Mouse (Mus musculus): ENCODE measurements around the gene Hoxb1.

DNA sequence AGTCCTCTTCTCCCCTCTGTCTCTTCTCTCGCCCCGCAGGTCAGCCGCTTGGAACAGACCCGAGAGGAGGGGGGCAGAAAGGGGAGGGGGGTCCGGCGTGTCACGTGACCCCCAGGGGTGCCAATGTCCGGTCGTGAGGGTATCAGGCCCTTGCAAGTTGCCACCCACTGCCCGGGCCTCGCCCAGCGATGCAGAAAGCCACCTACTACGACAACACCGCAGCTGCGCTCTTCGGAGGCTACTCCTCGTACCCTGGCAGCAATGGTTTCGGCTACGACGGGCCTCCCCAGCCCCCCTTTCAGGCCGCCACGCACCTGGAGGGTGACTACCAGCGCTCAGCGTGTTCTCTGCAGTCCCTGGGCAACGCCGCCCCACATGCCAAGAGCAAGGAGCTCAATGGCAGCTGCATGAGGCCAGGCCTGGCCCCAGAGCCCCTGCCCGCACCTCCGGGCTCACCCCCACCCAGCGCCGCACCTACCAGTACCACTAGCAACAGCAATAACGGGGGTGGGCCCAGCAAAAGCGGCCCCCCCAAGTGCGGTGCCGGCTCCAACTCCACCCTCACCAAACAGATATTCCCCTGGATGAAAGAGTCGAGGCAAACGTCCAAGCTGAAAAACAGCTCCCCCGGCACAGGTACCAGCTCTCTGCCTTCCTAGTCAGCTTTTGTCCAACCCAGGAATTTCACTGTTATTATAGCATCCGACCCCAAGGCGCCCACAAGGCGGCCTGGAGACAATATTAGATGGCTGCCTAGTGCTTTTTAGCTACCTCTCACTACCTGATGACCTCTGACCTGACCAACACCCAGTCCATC is 21.3 kb upstream of the Hoxb1 start:
- TF ChIP-seq CTCF (IDR thresholded peaks at IDR 0.05; ENCODE audit: low read depth) (no peak), EP300 (IDR thresholded peaks at IDR 0.05; ENCODE audit: low read depth) (no peak)

Measured in heart, postnatal 0 days (tissue).